Mouse (Mus musculus): ENCODE results near the gene Itpr2.

DNA sequence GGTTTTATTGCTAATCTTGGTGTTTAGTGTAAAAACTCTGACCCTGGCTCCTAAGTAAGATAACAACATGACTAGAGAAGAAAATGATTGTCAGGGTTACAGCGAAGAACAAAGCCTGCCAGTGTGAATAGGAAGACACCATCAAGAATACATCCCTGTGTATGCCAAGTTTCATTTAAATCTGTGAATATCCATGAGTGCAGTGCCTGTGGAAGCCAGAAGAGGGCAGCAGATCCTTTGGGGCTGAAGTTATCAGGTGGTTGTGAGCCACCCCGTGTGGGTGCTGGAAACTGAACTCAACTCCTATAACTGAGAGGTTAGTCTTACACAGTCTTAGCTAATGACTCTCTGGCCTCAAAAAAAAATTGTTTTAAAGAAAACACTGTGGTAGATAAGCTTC, 109.8 kb downstream of the Itpr2 start:
- TF ChIP-seq CTCF (IDR thresholded peaks at IDR 0.05; ENCODE audit: control insufficient read depth, insufficient read depth, low read length), result peak; percentile 48
- TF ChIP-seq POLR2A (IDR thresholded peaks at IDR 0.05; ENCODE audit: borderline replicate concordance, control insufficient read depth, low read depth, low read length), result no peak

Measured in bone marrow, adult 2 months (tissue).